Mouse (Mus musculus) lung, postnatal 0 days (tissue): Measurements from ENCODE around the gene Hmcn1.

Source experiments
- CTCF ChIP-seq: IDR thresholded peaks from 2 replicates; pipeline ENCODE4 v1.5.1; 2016; ENCODE audit warnings: antibody characterized with exemption, mild to moderate bottlenecking
- EP300 ChIP-seq: IDR thresholded peaks from 2 replicates; pipeline ENCODE4 v1.6.1; 2016; ENCODE audit warnings: antibody characterized with exemption, mild to moderate bottlenecking, control low read depth

DNA sequence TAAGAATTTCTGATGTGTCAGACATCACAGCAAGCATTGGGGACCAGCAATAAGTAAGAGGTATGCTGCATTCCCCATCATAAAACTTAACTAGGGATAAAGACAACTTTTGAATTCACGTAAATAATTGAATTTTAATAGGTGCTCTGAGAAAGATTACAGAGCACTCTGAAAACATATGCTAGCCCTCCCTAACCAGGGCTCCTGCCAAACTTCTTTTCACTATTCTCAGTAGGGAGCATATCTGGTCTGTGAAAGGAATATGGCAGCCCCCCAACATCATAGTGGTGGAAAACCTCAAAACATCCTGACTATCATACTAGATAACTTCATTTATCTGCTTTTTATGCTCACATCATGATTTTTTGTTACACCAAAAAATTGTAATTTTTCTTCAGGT, 347.9 kb downstream of the Hmcn1 start:
- TF ChIP-seq CTCF: no peak
- no peak for TF ChIP-seq EP300
